Mouse (Mus musculus): ENCODE measurements around the gene Paqr4. TPM values are rescaled to one million over a fixed set of nuclear protein-coding genes. Genes with fewer than 3 reads are reported as not detected.

Paqr4 gene
- polyA plus RNA-seq, 1 experiment from 2014 or later: 45.2 TPM

DNA sequence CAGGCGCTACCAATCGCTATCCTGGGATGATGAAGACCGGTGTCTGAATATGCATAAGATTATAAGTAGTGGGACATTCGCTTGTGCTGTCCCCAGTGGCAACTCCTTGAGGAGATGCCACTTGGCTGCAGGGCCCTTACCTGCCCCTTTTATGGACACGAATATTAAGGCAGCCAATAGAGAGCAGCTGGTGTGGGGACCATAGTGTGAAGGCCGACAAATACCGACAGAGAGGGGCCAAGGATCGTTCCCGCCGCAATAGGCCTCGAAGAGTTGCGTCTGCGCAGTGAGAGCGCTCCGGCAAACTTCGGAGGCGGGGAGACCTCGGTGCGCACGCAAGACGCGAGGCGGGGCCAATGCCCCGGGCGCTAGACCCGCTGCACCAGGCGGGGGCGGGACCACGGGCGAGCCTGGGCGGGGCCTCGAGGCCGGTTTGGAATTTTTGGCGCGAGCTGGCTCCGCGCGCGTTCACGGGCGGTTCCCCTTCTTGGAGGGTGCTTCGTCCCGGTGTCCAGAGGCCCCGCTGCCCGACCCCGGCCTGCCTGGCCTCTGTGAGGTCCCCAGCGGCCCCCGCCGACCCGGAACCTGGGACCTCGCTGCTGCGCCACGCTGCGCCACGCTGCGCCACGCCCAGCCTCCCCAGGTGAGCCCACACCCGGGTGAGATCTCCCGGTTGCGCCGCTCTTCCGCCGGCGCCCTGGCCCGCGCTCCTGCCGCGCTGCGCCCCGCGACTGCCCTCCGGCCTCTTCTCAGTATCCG, 14.5 kb downstream of the Paqr4 start, which contains the start of gene Pkmyt1:
TSS of gene Pkmyt1 (plus strand) at position 338 of the 759 bp plus-strand sequence.
- no peaks in the 10 kb centered on the region for H3K36me3 ChIP-seq (ENCODE audit: insufficient read depth, low read length)
- H3K4me1 ChIP-seq (ENCODE audit: insufficient read depth, low read depth, low read length): peaks cover 3% of the 10 kb centered on the region; the same call in 1 of the 2 replicates
- DNase-seq (ENCODE audit: low spot score): peak; percentile 96
- H3K9me3 ChIP-seq (ENCODE audit: low read length): no peaks in the 10 kb centered on the region
- TF ChIP-seq CTCF (IDR thresholded peaks at IDR 0.05) (peak; percentile 18; the same call in 1 of the 2 replicates), EP300 (IDR thresholded peaks at IDR 0.05) (no peak)
- H3K27me3 ChIP-seq (replicated peaks; ENCODE audit: insufficient read depth, low read length): no peaks in the 10 kb centered on the region
- H3K27ac ChIP-seq (ENCODE audit: low read length): peak within 1 kb of the TSS; percentile 84
- WGBS: 2% methylated on average over 52 of the region's 73 CpGs
- ATAC-seq: peak; percentile 95
- peak within 1 kb of the TSS; percentile 36; the same call in 1 of the 2 replicates for H3K9ac ChIP-seq (replicated peaks; ENCODE audit: low read depth)
- H3K4me3 ChIP-seq (ENCODE audit: low read depth, low read length): peak within 1 kb of the TSS; percentile 81
- peak within 1 kb of the TSS; percentile 88 for H3K4me2 ChIP-seq (replicated peaks; ENCODE audit: low read depth, low read length)

GRCm38 (mm10) chr17:23725477-23725876, 15.2 kb downstream of the Paqr4 start:
- H3K4me1 ChIP-seq (ENCODE audit: insufficient read depth, low read depth, low read length): peaks cover 3% of the 10 kb centered on the region; the same call in 1 of the 2 replicates
- no peaks in the 10 kb centered on the region for H3K36me3 ChIP-seq (ENCODE audit: insufficient read depth, low read length)
- ATAC-seq (no peak), DNase-seq (ENCODE audit: low spot score) (peak; percentile 37)
- peak overlapping the region; percentile 84; the same call in 1 of the 2 replicates for H3K27ac ChIP-seq (ENCODE audit: low read length)
- H3K9ac ChIP-seq (replicated peaks; ENCODE audit: low read depth): peak overlapping the region; percentile 13; the same call in 1 of the 2 replicates
- peak overlapping the region; percentile 81; the same call in 1 of the 2 replicates for H3K4me3 ChIP-seq (ENCODE audit: low read depth, low read length)
- no peaks in the 10 kb centered on the region for H3K27me3 ChIP-seq (replicated peaks; ENCODE audit: insufficient read depth, low read length)
- WGBS: 36% methylated on average over 4 of the region's 4 CpGs
- TF ChIP-seq CTCF (IDR thresholded peaks at IDR 0.05) (no peak), EP300 (IDR thresholded peaks at IDR 0.05) (no peak)
- H3K4me2 ChIP-seq (replicated peaks; ENCODE audit: low read depth, low read length): peak overlapping the region; percentile 88
- no peaks in the 10 kb centered on the region for H3K9me3 ChIP-seq (ENCODE audit: low read length)

DNA sequence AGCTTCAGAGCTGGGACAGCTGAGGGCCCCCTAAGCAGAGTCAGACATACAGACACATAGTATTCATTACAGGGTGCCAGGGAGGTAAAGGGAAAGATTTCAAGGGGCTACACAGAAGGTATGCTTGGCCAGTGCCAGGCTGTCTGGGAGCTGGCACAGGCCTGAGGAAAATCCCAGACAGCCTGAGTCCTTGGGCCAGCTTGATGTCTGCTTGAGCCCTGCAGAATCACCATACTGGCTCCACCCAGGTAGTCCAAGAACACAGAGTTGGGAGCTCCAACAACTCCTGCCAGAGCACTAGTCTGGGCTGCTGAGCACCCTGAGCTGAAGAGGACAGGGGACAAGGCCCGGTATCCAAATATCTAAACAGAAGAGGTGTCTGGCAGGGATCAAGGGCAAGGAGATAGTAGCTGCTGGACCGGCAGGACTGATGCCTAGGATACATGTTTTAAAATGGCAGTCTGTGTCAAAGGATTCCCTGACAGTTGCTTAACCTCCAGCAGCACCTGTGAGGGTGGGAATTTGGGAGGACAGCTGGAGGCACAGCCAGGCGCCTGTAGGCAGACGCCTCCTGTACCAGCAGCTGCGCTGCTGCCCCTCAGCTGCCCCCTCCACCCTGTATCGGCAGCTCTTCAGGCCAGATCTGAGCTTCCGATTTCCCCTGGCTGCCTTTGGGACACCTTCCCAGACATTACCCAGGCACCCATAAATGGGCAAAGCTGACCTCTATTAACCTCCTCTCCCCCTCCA, 18.1 kb downstream of the Paqr4 start, which contains the start of gene 1520401A03Rik:
TSS of gene 1520401A03Rik (minus strand) at position 408 of the 750 bp plus-strand sequence.
- DNase-seq (ENCODE audit: low spot score): no peak
- H3K27me3 ChIP-seq (replicated peaks; ENCODE audit: insufficient read depth, low read length): no peaks in the 10 kb centered on the region
- ATAC-seq: no peak

DNA sequence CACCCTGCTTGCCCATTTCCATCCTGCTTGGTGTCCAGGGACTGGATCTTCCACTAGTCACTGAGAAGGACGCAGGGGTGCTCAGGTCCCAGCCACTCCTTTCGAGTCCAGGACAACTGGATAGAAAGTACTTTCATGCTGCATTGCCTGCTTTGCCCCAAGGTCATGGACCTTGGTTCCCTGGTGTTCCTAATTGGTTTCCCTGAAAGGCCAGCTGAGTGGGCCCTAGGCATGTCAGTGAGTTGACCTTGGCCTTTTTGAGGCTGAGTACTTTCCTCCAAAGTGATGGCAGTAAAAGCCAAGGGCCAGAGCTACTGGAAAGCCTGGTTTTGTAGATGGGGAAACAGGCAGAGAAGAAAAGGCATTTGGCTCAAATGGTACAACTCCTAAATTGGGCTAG, 18.8 kb downstream of the Paqr4 start:
- no peaks in the 10 kb centered on the region for H3K27me3 ChIP-seq (replicated peaks; ENCODE audit: insufficient read depth, low read length)
- no peaks in the 10 kb centered on the region for H3K36me3 ChIP-seq (ENCODE audit: insufficient read depth, low read length)
- H3K27ac ChIP-seq (ENCODE audit: low read length): no peak overlapping the region
- H3K9ac ChIP-seq (replicated peaks; ENCODE audit: low read depth): no peak overlapping the region
- ATAC-seq (no peak), DNase-seq (ENCODE audit: low spot score) (no peak)
- 91% methylated on average over 2 of the region's 2 CpGs for WGBS
- TF ChIP-seq EP300 (IDR thresholded peaks at IDR 0.05): no peak
- no peak for TF ChIP-seq CTCF (IDR thresholded peaks at IDR 0.05)
- H3K4me1 ChIP-seq (ENCODE audit: insufficient read depth, low read depth, low read length): no peaks in the 10 kb centered on the region; the same call in 1 of the 2 replicates
- no peaks in the 10 kb centered on the region for H3K9me3 ChIP-seq (ENCODE audit: low read length)
- H3K4me3 ChIP-seq (ENCODE audit: low read depth, low read length): no peak overlapping the region
- H3K4me2 ChIP-seq (replicated peaks; ENCODE audit: low read depth, low read length): no peak overlapping the region

More for the DNA sequence above, 18.1 kb downstream of the Paqr4 start, which contains the start of gene 1520401A03Rik:
- no peaks in the 10 kb centered on the region for H3K9me3 ChIP-seq (ENCODE audit: low read length)
- H3K4me3 ChIP-seq (ENCODE audit: low read depth, low read length): no peak within 1 kb of the TSS
- no peaks in the 10 kb centered on the region for H3K36me3 ChIP-seq (ENCODE audit: insufficient read depth, low read length)
- no peak within 1 kb of the TSS for H3K4me2 ChIP-seq (replicated peaks; ENCODE audit: low read depth, low read length)
- WGBS: 54% methylated on average over 7 of the region's 7 CpGs
- peaks cover 3% of the 10 kb centered on the region; the same call in 1 of the 2 replicates for H3K4me1 ChIP-seq (ENCODE audit: insufficient read depth, low read depth, low read length)
- H3K27ac ChIP-seq (ENCODE audit: low read length): no peak within 1 kb of the TSS
- TF ChIP-seq EP300 (IDR thresholded peaks at IDR 0.05) (no peak), CTCF (IDR thresholded peaks at IDR 0.05) (no peak)
- H3K9ac ChIP-seq (replicated peaks; ENCODE audit: low read depth): no peak within 1 kb of the TSS

DNA sequence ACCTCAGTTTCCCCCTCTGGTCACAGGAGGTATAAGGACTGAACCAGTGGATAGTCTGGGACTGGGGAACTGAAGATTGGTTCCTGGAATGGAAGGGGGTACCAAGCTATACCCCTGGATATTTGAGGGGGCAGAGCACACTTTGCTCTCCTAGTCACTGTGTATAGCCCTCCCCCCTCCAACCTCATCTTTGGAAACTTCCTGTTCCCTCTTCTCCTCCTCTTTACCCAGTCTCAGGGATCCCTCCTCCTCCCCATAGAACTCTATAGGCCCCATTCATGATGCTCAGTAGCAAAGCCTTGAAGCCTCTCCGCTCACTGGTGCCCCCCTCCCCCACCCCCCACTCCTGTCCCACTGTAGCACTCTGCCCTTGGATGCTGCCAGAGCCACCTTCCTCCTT, 21.2 kb downstream of the Paqr4 start:
- H3K9me3 ChIP-seq (ENCODE audit: low read length): no peaks in the 10 kb centered on the region
- H3K4me1 ChIP-seq (ENCODE audit: insufficient read depth, low read depth, low read length): no peaks in the 10 kb centered on the region
- DNase-seq (ENCODE audit: low spot score) (no peak), ATAC-seq (no peak)
- H3K27me3 ChIP-seq (replicated peaks; ENCODE audit: insufficient read depth, low read length): no peaks in the 10 kb centered on the region
- H3K9ac ChIP-seq (replicated peaks; ENCODE audit: low read depth): no peak overlapping the region
- WGBS: 21% methylated on average over 1 of the region's 1 CpGs
- no peaks in the 10 kb centered on the region for H3K36me3 ChIP-seq (ENCODE audit: insufficient read depth, low read length)
- no peak overlapping the region for H3K4me3 ChIP-seq (ENCODE audit: low read depth, low read length)
- no peak for TF ChIP-seq EP300 (IDR thresholded peaks at IDR 0.05)
- no peak for TF ChIP-seq CTCF (IDR thresholded peaks at IDR 0.05)
- no peak overlapping the region for H3K4me2 ChIP-seq (replicated peaks; ENCODE audit: low read depth, low read length)
- no peak overlapping the region for H3K27ac ChIP-seq (ENCODE audit: low read length)

- no peaks in the 10 kb centered on the region for H3K36me3 ChIP-seq (ENCODE audit: insufficient read depth, low read length)
- no peak overlapping the region for H3K9ac ChIP-seq (replicated peaks; ENCODE audit: low read depth)
- H3K27me3 ChIP-seq (replicated peaks; ENCODE audit: insufficient read depth, low read length): no peaks in the 10 kb centered on the region
- no peak overlapping the region for H3K27ac ChIP-seq (ENCODE audit: low read length)
- TF ChIP-seq EP300 (IDR thresholded peaks at IDR 0.05) (no peak), CTCF (IDR thresholded peaks at IDR 0.05) (no peak)
- no peak overlapping the region for H3K4me3 ChIP-seq (ENCODE audit: low read depth, low read length)
- DNase-seq (ENCODE audit: low spot score) (no peak), ATAC-seq (no peak)
- no peaks in the 10 kb centered on the region for H3K9me3 ChIP-seq (ENCODE audit: low read length)
- 53% methylated on average over 2 of the region's 2 CpGs for WGBS
- no peaks in the 10 kb centered on the region for H3K4me1 ChIP-seq (ENCODE audit: insufficient read depth, low read depth, low read length)
- H3K4me2 ChIP-seq (replicated peaks; ENCODE audit: low read depth, low read length): no peak overlapping the region
Observed at GRCm38 (mm10) chr17:23717003-23717402, 23.7 kb downstream of the Paqr4 start.
